Mouse (Mus musculus): ENCODE results near the gene Fndc7. TPM values are rescaled to one million over a fixed set of nuclear protein-coding genes. Genes with fewer than 3 reads are reported as not detected.
A peak's percentile ranks its signal among the peaks of the same experiment; 100 is the strongest.
"Not testable (repeated sequence)": the region's sequence is repeated elsewhere in the genome, so short reads cannot be mapped to it uniquely, and the experiment has no call there.

The Fndc7 gene
- polyA plus RNA-seq, 1 experiment from 2014 or later = 0.82 TPM

DNA sequence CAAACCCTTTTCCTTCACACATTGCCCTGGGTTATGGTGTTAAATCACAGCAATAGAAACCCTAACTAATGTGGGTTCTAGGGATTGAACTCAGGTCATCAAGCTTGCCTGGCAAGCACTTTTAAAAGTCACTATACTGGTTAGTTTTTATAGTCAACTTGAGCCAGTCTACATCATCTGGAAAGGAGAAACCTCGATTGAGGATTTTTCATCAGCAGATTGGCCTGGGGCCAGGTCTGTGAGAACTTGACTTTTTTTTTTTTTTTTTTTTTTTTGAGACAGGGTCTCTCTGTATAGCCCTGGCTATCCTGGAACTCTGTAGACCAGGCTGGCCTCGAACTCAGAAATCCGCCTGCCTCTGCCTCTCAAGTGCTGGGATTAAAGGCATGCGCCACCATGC lies 27.5 kb downstream of the Fndc7 start:
- not testable (repeated sequence) for H3K4me2 ChIP-seq (ENCODE audit: low read depth, low read length); H3K4me3 ChIP-seq (ENCODE audit: low read length); H3K36me3 ChIP-seq (ENCODE audit: control insufficient read depth, insufficient read depth, low read length); ATAC-seq (ENCODE audit: low read depth); H3K27me3 ChIP-seq (ENCODE audit: control insufficient read depth, insufficient read depth, low read depth, low read length); H3K27ac ChIP-seq (ENCODE audit: low read length); H3K9me3 ChIP-seq (ENCODE audit: control insufficient read depth, low read length); H3K9ac ChIP-seq (ENCODE audit: low read length)
- H3K4me1 ChIP-seq (replicated peaks; ENCODE audit: control insufficient read depth, insufficient read depth, low read length) = peaks cover 15% of the 10 kb centered on the region
- WGBS = 70% methylated on average over 4 of the region's 4 CpGs

DNA sequence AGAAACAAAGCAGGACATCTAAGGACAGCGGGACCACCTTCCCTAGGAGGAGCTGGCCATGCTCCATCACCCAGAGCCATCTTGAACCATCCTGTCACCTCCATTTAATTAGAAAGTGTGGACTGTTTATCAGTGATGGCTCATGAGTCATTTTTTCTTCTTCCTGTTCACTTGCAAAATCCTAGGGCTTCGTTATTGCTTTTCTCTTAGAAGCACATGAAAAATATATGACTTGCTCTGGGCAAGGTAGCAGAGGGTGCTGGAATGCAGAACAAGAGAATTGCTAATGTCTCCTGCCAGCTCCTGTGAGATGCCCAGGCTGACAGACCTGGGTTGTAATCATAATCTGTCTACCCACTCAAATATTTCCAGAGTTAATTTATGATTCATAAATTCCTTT lies 29.0 kb downstream of the Fndc7 start:
- Histone ChIP-seq H3K4me1 (replicated peaks; ENCODE audit: control insufficient read depth, insufficient read depth, low read length) (peaks cover 25% of the 10 kb centered on the region), H3K27ac (ENCODE audit: low read length) (no peak overlapping the region), H3K4me2 (ENCODE audit: low read depth, low read length) (no peak overlapping the region), H3K27me3 (ENCODE audit: control insufficient read depth, insufficient read depth, low read depth, low read length) (no peaks in the 10 kb centered on the region), H3K9ac (ENCODE audit: low read length) (no peak overlapping the region), H3K4me3 (ENCODE audit: low read length) (no peak overlapping the region), H3K36me3 (ENCODE audit: control insufficient read depth, insufficient read depth, low read length) (no peaks in the 10 kb centered on the region), H3K9me3 (ENCODE audit: control insufficient read depth, low read length) (no peaks in the 10 kb centered on the region)
- WGBS = 72% methylated on average over 2 of the region's 2 CpGs
- ATAC-seq (ENCODE audit: low read depth) = no peak

DNA sequence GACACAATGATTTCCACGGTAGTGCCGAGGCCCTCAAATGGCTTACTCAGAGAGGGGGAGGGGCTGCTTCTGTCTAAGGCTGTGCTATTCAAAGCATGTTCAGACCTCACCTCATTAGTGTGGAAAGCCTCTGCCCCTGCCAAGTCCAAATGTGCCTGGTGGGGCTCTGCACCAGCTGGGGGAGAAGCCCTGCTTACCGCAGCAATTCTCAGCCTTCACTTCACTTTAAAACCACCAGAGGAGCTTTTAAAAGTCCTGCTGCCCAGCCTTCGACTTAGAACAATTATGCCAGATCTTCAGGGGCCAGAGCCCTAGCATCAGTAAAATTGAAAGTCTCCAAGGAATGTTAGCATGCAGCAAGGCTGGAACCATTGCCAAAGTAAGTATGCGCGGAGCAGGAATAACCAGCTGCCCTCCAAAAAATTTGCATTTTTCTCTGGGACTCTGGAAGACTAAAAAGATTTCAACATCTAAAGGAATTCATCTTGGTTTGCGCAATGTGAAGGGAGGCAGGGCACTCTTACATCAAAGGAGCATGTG lies 31.5 kb downstream of the Fndc7 start:
- no peaks in the 10 kb centered on the region for H3K36me3 ChIP-seq (ENCODE audit: control insufficient read depth, insufficient read depth, low read length)
- WGBS = 11% methylated on average over 7 of the region's 7 CpGs
- peak; percentile 92 for ATAC-seq (ENCODE audit: low read depth)
- peak overlapping the region; percentile 7; the same call in 1 of the 2 replicates for H3K4me3 ChIP-seq (ENCODE audit: low read length)
- no peaks in the 10 kb centered on the region for H3K9me3 ChIP-seq (ENCODE audit: control insufficient read depth, low read length)
- H3K27me3 ChIP-seq (ENCODE audit: control insufficient read depth, insufficient read depth, low read depth, low read length) = no peaks in the 10 kb centered on the region
- H3K9ac ChIP-seq (ENCODE audit: low read length) = peak overlapping the region; percentile 14; the same call in 1 of the 2 replicates
- H3K4me2 ChIP-seq (ENCODE audit: low read depth, low read length) = peak overlapping the region; percentile 43
- H3K4me1 ChIP-seq (replicated peaks; ENCODE audit: control insufficient read depth, insufficient read depth, low read length) = peaks cover 35% of the 10 kb centered on the region
- H3K27ac ChIP-seq (ENCODE audit: low read length) = peak overlapping the region; percentile 87

DNA sequence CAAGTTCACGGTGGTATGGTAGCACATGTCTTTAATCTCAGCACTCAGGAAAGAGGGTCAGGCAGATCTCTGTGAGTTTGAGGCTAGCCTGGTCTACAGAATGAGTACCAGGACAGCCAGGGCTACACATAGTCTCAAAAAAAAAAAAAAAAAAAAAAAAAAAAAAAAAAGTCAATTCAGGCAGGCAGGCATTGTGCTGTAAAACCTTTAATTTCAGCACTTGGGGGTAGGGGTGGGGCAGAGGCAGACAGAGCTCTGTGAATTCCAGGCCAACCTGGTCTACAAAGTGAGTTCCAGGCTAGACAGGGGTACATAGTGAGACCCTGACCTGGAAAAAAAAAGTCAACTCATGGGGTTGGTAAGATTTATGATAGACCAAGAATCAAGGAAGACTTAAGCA lies 32.1 kb downstream of the Fndc7 start:
- WGBS = 74% methylated on average over 1 of the region's 1 CpGs
- ATAC-seq (ENCODE audit: low read depth) = peak; percentile 4; the same call in 1 of the 2 replicates
- Histone ChIP-seq H3K36me3 (ENCODE audit: control insufficient read depth, insufficient read depth, low read length) (no peaks in the 10 kb centered on the region), H3K27ac (ENCODE audit: low read length) (peak overlapping the region; percentile 87), H3K4me3 (ENCODE audit: low read length) (peak overlapping the region; percentile 7; the same call in 1 of the 2 replicates), H3K4me2 (ENCODE audit: low read depth, low read length) (peak overlapping the region; percentile 43), H3K9me3 (ENCODE audit: control insufficient read depth, low read length) (no peaks in the 10 kb centered on the region), H3K27me3 (ENCODE audit: control insufficient read depth, insufficient read depth, low read depth, low read length) (no peaks in the 10 kb centered on the region), H3K4me1 (replicated peaks; ENCODE audit: control insufficient read depth, insufficient read depth, low read length) (peaks cover 35% of the 10 kb centered on the region), H3K9ac (ENCODE audit: low read length) (peak overlapping the region; percentile 14; the same call in 1 of the 2 replicates)

DNA sequence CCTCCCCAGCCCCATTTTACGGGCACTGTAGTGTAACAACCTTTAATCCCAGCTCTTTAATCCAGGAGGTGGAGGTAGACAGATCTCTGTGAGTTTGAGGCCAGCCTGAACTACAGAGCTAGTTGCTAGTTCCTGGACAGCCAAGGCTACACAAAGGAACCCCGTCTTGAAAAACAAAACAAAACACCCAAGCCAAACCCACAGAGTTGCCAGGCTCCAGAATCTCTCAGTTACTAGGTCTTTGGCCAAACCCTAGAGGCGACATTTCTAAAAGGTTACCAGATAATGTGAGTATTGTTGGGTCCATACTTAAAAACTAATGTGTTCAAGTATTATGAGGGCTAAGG lies 32.7 kb downstream of the Fndc7 start:
- Histone ChIP-seq H3K27me3 (ENCODE audit: control insufficient read depth, insufficient read depth, low read depth, low read length) (no peaks in the 10 kb centered on the region), H3K4me1 (replicated peaks; ENCODE audit: control insufficient read depth, insufficient read depth, low read length) (peaks cover 35% of the 10 kb centered on the region)
- 49% methylated on average over 3 of the region's 3 CpGs for WGBS

DNA sequence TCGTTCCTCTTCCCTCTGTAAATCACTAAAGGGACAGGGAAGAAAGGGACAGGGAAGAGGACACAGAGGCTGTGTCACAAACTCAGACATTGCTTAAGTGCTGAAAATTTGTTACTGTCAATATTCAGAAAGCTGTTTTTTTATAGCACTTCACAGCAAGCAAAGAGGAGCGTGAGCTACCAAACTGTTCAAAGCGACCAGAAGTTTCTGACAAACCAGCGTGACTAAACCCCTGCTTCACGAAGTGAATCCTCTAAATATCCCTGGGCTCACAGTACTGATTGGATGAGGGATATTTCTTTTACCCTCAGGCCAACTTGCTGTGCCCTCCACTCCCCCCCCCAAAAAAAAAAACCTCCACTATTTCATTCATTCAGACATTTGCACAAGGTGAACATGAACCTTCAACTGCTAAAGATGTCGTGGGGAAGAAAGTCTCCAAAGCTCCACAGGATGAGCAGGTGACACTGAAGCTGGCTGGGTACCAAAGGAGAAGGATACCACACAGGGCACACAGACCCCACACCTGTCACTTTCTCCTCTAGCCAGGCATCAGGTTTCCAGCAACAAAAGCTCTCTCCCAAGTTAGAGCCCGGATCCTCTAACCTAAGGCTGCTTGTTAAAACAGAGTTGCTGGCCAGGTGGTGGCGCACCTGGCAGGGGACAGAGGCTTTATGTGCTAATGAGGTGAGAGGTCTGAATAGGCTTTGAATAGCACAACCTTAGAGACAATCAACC lies 33.3 kb downstream of the Fndc7 start:
- Histone ChIP-seq H3K36me3 (ENCODE audit: control insufficient read depth, insufficient read depth, low read length) (no peaks in the 10 kb centered on the region), H3K9ac (ENCODE audit: low read length) (no peak overlapping the region), H3K9me3 (ENCODE audit: control insufficient read depth, low read length) (no peaks in the 10 kb centered on the region), H3K4me1 (replicated peaks; ENCODE audit: control insufficient read depth, insufficient read depth, low read length) (peaks cover 35% of the 10 kb centered on the region), H3K27ac (ENCODE audit: low read length) (peak overlapping the region; percentile 42), H3K4me2 (ENCODE audit: low read depth, low read length) (no peak overlapping the region), H3K27me3 (ENCODE audit: control insufficient read depth, insufficient read depth, low read depth, low read length) (no peaks in the 10 kb centered on the region), H3K4me3 (ENCODE audit: low read length) (no peak overlapping the region)
- ATAC-seq (ENCODE audit: low read depth) = no peak
- 51% methylated on average over 8 of the region's 8 CpGs for WGBS

More for the DNA sequence above, 32.7 kb downstream of the Fndc7 start:
- Histone ChIP-seq H3K27ac (ENCODE audit: low read length) (no peak overlapping the region), H3K4me2 (ENCODE audit: low read depth, low read length) (no peak overlapping the region), H3K4me3 (ENCODE audit: low read length) (no peak overlapping the region), H3K9me3 (ENCODE audit: control insufficient read depth, low read length) (no peaks in the 10 kb centered on the region), H3K9ac (ENCODE audit: low read length) (no peak overlapping the region), H3K36me3 (ENCODE audit: control insufficient read depth, insufficient read depth, low read length) (no peaks in the 10 kb centered on the region)
- no peak for ATAC-seq (ENCODE audit: low read depth)

DNA sequence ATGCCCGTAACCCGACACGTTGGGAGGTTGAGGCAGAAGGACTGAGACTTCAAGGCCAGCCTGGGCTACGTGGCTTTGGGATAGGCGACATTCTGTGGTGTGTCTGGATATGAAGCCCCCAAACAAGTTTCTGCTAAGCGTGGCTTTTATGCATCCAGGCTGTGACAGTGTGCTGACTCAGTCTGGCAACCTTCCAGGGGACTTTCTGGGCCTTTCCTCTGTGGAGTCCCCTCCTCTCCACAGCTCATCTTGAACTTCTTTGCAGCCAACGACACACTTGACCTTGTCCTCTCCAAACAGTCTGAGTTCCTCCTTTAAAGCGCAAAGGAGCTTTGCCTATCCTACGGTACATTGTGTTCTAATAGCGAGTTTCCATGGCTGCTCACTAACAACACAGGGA lies 33.9 kb downstream of the Fndc7 start:
- no peak overlapping the region for H3K4me2 ChIP-seq (ENCODE audit: low read depth, low read length)
- H3K27me3 ChIP-seq (ENCODE audit: control insufficient read depth, insufficient read depth, low read depth, low read length) = no peaks in the 10 kb centered on the region
- peaks cover 35% of the 10 kb centered on the region for H3K4me1 ChIP-seq (replicated peaks; ENCODE audit: control insufficient read depth, insufficient read depth, low read length)
- H3K27ac ChIP-seq (ENCODE audit: low read length) = peak overlapping the region; percentile 42
- 34% methylated on average over 10 of the region's 10 CpGs for WGBS
- H3K9ac ChIP-seq (ENCODE audit: low read length) = 0 out of 2 replicates have a peak overlapping the region, but pooled peaks have one; percentile 36
- H3K36me3 ChIP-seq (ENCODE audit: control insufficient read depth, insufficient read depth, low read length) = no peaks in the 10 kb centered on the region
- no peaks in the 10 kb centered on the region for H3K9me3 ChIP-seq (ENCODE audit: control insufficient read depth, low read length)
- ATAC-seq (ENCODE audit: low read depth) = peak; percentile 44
- no peak overlapping the region for H3K4me3 ChIP-seq (ENCODE audit: low read length)

DNA sequence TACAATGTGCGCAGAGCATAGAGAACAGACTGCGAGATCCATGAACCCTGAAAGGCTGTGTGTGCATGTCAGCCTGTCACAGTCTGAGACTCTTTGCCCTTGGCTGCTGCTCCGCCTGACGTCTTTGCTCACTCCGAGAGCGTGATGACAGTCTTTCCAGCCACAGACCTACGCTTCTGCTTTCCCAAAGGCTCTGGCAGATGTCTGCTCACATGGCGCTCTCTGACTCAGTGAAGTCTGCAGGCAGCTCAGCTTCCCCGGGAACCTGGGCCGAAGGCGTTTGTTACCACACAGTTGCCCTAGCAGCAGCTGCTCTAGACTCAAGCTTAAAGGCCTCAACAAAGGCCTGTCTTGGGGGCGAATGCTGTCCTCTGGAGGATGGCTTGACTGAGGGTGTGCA lies 34.4 kb downstream of the Fndc7 start:
- Histone ChIP-seq H3K27ac (ENCODE audit: low read length) (peak overlapping the region; percentile 42), H3K4me2 (ENCODE audit: low read depth, low read length) (no peak overlapping the region), H3K9me3 (ENCODE audit: control insufficient read depth, low read length) (no peaks in the 10 kb centered on the region), H3K27me3 (ENCODE audit: control insufficient read depth, insufficient read depth, low read depth, low read length) (no peaks in the 10 kb centered on the region), H3K4me3 (ENCODE audit: low read length) (no peak overlapping the region), H3K9ac (ENCODE audit: low read length) (no peak overlapping the region), H3K4me1 (replicated peaks; ENCODE audit: control insufficient read depth, insufficient read depth, low read length) (peaks cover 39% of the 10 kb centered on the region), H3K36me3 (ENCODE audit: control insufficient read depth, insufficient read depth, low read length) (no peaks in the 10 kb centered on the region)
- peak; percentile 13; the same call in 1 of the 2 replicates for ATAC-seq (ENCODE audit: low read depth)
- 49% methylated on average over 12 of the region's 12 CpGs for WGBS

DNA sequence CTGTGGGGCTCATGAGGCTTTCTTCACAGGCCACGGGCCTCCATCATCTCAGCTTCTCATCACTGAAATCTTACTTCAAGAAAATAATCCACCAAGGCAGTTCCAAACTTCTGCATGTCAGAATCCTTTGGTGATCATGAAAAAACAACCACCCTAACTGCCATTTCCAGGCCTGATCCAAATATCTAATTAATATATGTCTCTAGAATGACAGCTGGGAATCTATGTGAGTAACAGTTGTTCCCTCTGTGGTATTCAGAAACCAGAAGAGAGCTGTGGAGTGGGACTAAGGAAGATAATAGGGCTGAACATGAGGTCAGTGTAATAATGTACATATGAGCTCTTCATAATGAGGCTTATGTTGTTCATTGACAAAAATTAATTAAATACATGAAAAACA lies 36.5 kb downstream of the Fndc7 start:
- no peak overlapping the region for H3K9ac ChIP-seq (ENCODE audit: low read length)
- WGBS = 74% methylated on average over 1 of the region's 1 CpGs
- H3K4me1 ChIP-seq (replicated peaks; ENCODE audit: control insufficient read depth, insufficient read depth, low read length) = peaks cover 30% of the 10 kb centered on the region
- no peak overlapping the region for H3K4me2 ChIP-seq (ENCODE audit: low read depth, low read length)
- no peaks in the 10 kb centered on the region for H3K36me3 ChIP-seq (ENCODE audit: control insufficient read depth, insufficient read depth, low read length)
- no peaks in the 10 kb centered on the region for H3K9me3 ChIP-seq (ENCODE audit: control insufficient read depth, low read length)
- no peak overlapping the region for H3K27ac ChIP-seq (ENCODE audit: low read length)
- no peaks in the 10 kb centered on the region for H3K27me3 ChIP-seq (ENCODE audit: control insufficient read depth, insufficient read depth, low read depth, low read length)
- ATAC-seq (ENCODE audit: low read depth) = no peak
- H3K4me3 ChIP-seq (ENCODE audit: low read length) = no peak overlapping the region
